Mouse (Mus musculus) C2C12 (cell line): ENCODE data around the gene Btbd1. TPM values are rescaled to one million over a fixed set of nuclear protein-coding genes. Genes with fewer than 3 reads are reported as not detected.

Source experiments
- H3K27me3 ChIP-seq: one replicate; pipeline ENCODE4 v1.6.1; 2011; ENCODE audit not compliant: control insufficient read depth, insufficient read depth, insufficient read length
- H3K36me3 ChIP-seq: one replicate; pipeline ENCODE4 v1.6.1; 2011; ENCODE audit not compliant: control insufficient read depth, insufficient read depth
- H3K4me3 ChIP-seq: one replicate; pipeline ENCODE4 v1.5.1; 2011; ENCODE audit warnings: mild to moderate bottlenecking, control low read depth; ENCODE audit not compliant: poor library complexity, insufficient read depth, severe bottlenecking
- H3K79me2 ChIP-seq: one replicate; pipeline ENCODE4 v1.6.1; 2011; ENCODE audit not compliant: control insufficient read depth, insufficient read depth
- H3K79me3 ChIP-seq: one replicate; pipeline ENCODE4 v1.6.1; 2011; ENCODE audit warnings: low read depth, control low read depth
- H3ac ChIP-seq: one replicate; pipeline ENCODE3; 2011; ENCODE audit warnings: low read depth; ENCODE audit not compliant: control insufficient read depth, insufficient read length
- CEBPB ChIP-seq: IDR thresholded peaks from one replicate; pipeline ENCODE4 v1.6.1; 2011; ENCODE audit warnings: low read depth, mild to moderate bottlenecking, control low read depth, moderate library complexity
- CTCF ChIP-seq: IDR thresholded peaks from one replicate; pipeline ENCODE4 v1.5.1; 2011; ENCODE audit not compliant: control insufficient read depth, insufficient read depth, insufficient read length
- FOSL1 ChIP-seq: IDR thresholded peaks from one replicate; pipeline ENCODE4 v1.8.0; 2011; ENCODE audit warnings: mild to moderate bottlenecking, low read length; ENCODE audit not compliant: poor library complexity, insufficient read depth, severe bottlenecking
- MAX ChIP-seq: IDR thresholded peaks from one replicate; pipeline ENCODE4 v1.6.1; 2011; ENCODE audit warnings: mild to moderate bottlenecking, control low read depth
- MYOD1 ChIP-seq: IDR thresholded peaks from one replicate; pipeline ENCODE4 v1.6.1; 2011; ENCODE audit warnings: low read depth; ENCODE audit not compliant: control insufficient read depth, insufficient read length
- MYOG ChIP-seq: IDR thresholded peaks from one replicate; pipeline ENCODE4 v1.6.1; 2011; ENCODE audit not compliant: control insufficient read depth, insufficient read length; ENCODE audit errors: extremely low read depth
- USF1 ChIP-seq: IDR thresholded peaks from one replicate; pipeline ENCODE4 v1.6.1; 2011; ENCODE audit warnings: low read depth, mild to moderate bottlenecking, control low read depth, moderate library complexity
- polyA plus RNA-seq: library from polyadenylated mRNA; unstranded; fragments of >200 nt; fragmentation: generic; extraction: Trizol; gene quantifications from one replicate; pipeline ENCODE4 v1.2.1, GENCODE M21; 2012; ENCODE audit warnings: missing spikeins

Gene Btbd1
- polyA plus RNA-seq, 1 experiment: 35.6 TPM

- Histone ChIP-seq H3ac (no peak within 1 kb of the TSS), H3K79me2 (no peaks in the 10 kb centered on the region), H3K4me3 (no peak within 1 kb of the TSS), H3K36me3 (no peaks in the 10 kb centered on the region), H3K27me3 (peaks cover 39% of the 10 kb centered on the region), H3K79me3 (no peaks in the 10 kb centered on the region)
- no peak for TF ChIP-seq CTCF
- TF ChIP-seq CEBPB: no peak
- no peak for TF ChIP-seq FOSL1
- TF ChIP-seq MAX: no peak
- no peak for TF ChIP-seq USF1
- TF ChIP-seq MYOD1: no peak
- no peak for TF ChIP-seq MYOG
Measured at GRCm38 (mm10) chr7:81855694-81856093, 26.5 kb upstream of the Btbd1 start, which contains the start of gene Gm10160. Gm10160 (minus strand) TSS chr7:81855794.

GRCm38 (mm10) chr7:81854568-81855307 lies 25.5 kb upstream of the Btbd1 start:
- Histone ChIP-seq H3K27me3 (peaks cover 32% of the 10 kb centered on the region), H3K4me3 (no peak overlapping the region), H3K36me3 (no peaks in the 10 kb centered on the region), H3ac (no peak overlapping the region), H3K79me3 (no peaks in the 10 kb centered on the region), H3K79me2 (no peaks in the 10 kb centered on the region)
- no peak for TF ChIP-seq FOSL1
- TF ChIP-seq CEBPB: no peak
- no peak for TF ChIP-seq MAX
- no peak for TF ChIP-seq MYOD1
- no peak for TF ChIP-seq USF1
- no peak for TF ChIP-seq MYOG
- no peak for TF ChIP-seq CTCF

- H3ac ChIP-seq: no peak overlapping the region
- no peaks in the 10 kb centered on the region for H3K79me3 ChIP-seq
- peaks cover 12% of the 10 kb centered on the region for H3K27me3 ChIP-seq
- no peaks in the 10 kb centered on the region for H3K36me3 ChIP-seq
- TF ChIP-seq MYOD1: no peak
- H3K79me2 ChIP-seq: no peaks in the 10 kb centered on the region
- no peak overlapping the region for H3K4me3 ChIP-seq
Measured at GRCm38 (mm10) chr7:81851706-81852105, 22.5 kb upstream of the Btbd1 start.

GRCm38 (mm10) chr7:81850171-81850570 lies 20.9 kb upstream of the Btbd1 start:
- Histone ChIP-seq H3K27me3 (peaks cover 6% of the 10 kb centered on the region), H3K4me3 (no peak overlapping the region), H3K79me2 (no peaks in the 10 kb centered on the region), H3K79me3 (no peaks in the 10 kb centered on the region), H3K36me3 (no peaks in the 10 kb centered on the region), H3ac (no peak overlapping the region)
- TF ChIP-seq MAX (no peak), CEBPB (no peak), FOSL1 (no peak), MYOG (no peak), USF1 (no peak), CTCF (no peak), MYOD1 (no peak)

- Histone ChIP-seq H3K36me3 (no peaks in the 10 kb centered on the region), H3ac (no peak overlapping the region), H3K27me3 (peaks cover 6% of the 10 kb centered on the region), H3K79me2 (no peaks in the 10 kb centered on the region), H3K4me3 (no peak overlapping the region), H3K79me3 (no peaks in the 10 kb centered on the region)
- TF ChIP-seq USF1: no peak
- no peak for TF ChIP-seq CEBPB
- TF ChIP-seq CTCF: no peak
- no peak for TF ChIP-seq MYOG
- TF ChIP-seq FOSL1: no peak
- no peak for TF ChIP-seq MYOD1
- no peak for TF ChIP-seq MAX
Measured at GRCm38 (mm10) chr7:81849633-81850032, 20.4 kb upstream of the Btbd1 start.

- no peak for TF ChIP-seq MYOD1
- TF ChIP-seq CEBPB: no peak
- TF ChIP-seq MAX: no peak
- no peak for TF ChIP-seq USF1
- no peak for TF ChIP-seq MYOG
- no peak for TF ChIP-seq FOSL1
- TF ChIP-seq CTCF: no peak
- no peak overlapping the region for H3K4me3 ChIP-seq
- no peaks in the 10 kb centered on the region for H3K79me3 ChIP-seq
- no peaks in the 10 kb centered on the region for H3K79me2 ChIP-seq
- no peak overlapping the region for H3ac ChIP-seq
- peaks cover 6% of the 10 kb centered on the region for H3K27me3 ChIP-seq
- no peaks in the 10 kb centered on the region for H3K36me3 ChIP-seq
Measured at GRCm38 (mm10) chr7:81849214-81849613, 20.0 kb upstream of the Btbd1 start.
